Mouse (Mus musculus) ovary, postnatal 36 days (tissue): ENCODE results near the gene Swi5.

Experiments
- DNase-seq: peaks from one replicate; pipeline ENCODE4 v3.0.0; 2022; ENCODE audit warnings: low spot score, mixed read lengths

Swi5 gene

GRCm38 (mm10) chr2:32287923-32288367 lies at the start of gene Swi5:
TSS of gene Swi5 (minus strand) at chr2:32288075.
- DNase-seq, result peak; percentile 98

DNA sequence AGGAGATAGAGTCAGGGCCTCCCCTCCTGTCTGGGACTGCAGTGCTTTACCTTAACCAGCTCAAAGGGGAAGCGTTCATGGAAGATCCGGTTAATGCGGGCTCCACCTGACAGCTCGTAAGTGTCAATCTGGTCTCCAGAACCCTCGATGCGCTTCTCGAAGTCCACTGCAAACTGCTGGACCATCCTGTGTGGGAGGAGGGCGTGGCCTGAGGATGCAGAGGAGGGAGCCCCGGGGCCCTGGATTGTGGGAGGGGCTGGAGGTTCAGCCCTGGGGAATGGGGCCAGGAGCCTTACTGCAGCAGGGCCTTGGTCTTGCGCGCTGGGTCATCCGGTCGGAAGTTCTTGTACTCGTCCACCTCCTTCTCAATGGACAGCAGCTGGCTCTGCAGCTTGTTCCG lies 48.0 kb upstream of the Swi5 start:
- no peak for DNase-seq

GRCm38 (mm10) chr2:32332159-32332558 lies 44.3 kb upstream of the Swi5 start:
- no peak for DNase-seq

GRCm38 (mm10) chr2:32329531-32329930 lies 41.7 kb upstream of the Swi5 start:
- DNase-seq, result no peak

DNA sequence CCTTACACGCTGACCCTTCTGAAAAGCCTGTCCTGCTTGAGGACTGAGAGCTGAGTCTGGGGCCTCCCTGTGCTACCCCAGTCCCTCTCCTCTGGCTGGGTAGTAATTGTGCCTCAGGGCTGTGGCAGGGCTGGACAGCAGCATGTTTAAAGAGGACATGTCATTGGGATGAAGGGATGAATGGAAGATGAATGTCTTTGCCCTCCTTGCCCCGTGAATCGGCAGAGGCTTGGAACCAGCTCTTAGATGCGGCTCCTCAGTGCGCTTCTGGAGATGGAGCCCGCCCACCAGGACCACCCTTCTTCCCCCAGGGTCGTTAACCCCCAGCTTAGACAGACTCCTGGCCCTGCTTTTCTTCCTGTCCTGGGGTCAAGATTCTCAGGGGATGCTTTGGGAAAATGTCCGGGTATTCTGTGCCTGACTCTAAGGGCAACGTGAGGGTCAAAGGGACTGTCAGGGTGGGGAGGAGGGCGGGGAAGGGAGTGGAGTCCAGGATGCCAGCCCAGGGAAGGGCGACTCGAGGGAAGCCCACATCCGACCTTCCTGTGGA lies 41.1 kb upstream of the Swi5 start:
- DNase-seq, result no peak

DNA sequence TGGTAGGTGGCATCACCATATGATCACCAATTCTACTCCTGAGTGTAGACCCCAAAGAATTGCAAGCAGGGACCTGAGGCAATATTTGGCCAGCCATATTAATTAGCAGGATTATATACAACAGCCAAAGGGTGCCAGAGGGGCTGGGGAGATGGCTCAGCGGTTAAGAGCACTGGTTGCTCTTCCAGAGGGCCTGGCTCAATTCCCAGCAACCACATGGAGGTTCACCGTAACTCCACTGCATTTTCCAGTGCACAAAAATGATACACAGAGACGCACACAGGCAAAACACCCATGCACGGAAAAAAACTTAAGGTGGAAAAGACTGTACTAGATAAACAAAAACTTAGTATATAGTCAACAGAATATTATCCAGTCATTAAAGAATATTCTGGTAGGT lies 39.3 kb upstream of the Swi5 start:
- no peak for DNase-seq

GRCm38 (mm10) chr2:32325342-32325741 lies 37.5 kb upstream of the Swi5 start:
- no peak for DNase-seq

DNA sequence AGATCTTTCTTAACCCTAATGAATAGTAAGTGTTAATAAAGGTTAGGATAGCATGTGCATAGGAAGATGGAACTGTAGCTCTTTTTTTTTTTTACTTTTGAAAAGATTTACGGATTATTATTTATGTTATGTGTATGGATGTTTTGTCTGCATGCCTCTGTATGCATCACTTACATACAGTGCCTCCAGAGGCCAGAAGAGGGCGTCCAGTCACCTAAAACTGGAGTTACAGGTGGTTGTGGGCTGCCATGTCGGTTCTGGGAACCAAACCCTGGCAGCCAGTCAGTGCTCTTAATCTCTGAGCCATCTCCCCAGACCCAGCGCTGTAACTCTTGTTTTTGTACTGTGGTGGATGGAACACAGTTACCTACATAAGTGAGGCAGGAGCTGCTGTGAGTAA lies 36.4 kb upstream of the Swi5 start:
- no peak for DNase-seq

GRCm38 (mm10) chr2:32322754-32323741 lies 35.2 kb upstream of the Swi5 start:
- DNase-seq, result no peak

- no peak for DNase-seq
Measured at GRCm38 (mm10) chr2:32321591-32322298, 33.9 kb upstream of the Swi5 start.

DNA sequence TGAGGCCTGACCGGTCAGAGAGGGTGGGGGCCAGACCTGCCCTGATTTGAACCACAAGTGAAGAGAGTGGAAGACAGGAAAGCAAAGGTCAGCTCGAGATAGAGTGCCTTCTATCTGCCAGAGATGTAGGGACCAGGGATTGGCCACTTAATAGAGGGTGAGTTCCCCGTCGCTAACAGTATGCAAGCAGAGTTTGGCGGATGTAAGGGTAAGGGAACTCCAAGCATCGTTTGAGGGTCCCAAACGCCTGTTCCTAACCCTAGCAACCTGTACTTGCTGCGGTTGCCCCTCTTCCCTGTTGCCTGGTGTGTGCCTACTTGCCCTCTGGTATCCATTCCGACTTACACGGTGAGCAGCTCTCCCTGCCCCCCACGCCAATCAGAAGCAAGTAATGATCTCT lies 32.8 kb upstream of the Swi5 start:
- DNase-seq, result no peak

- no peak for DNase-seq
Measured at GRCm38 (mm10) chr2:32319586-32320580, 32.0 kb upstream of the Swi5 start.

DNA sequence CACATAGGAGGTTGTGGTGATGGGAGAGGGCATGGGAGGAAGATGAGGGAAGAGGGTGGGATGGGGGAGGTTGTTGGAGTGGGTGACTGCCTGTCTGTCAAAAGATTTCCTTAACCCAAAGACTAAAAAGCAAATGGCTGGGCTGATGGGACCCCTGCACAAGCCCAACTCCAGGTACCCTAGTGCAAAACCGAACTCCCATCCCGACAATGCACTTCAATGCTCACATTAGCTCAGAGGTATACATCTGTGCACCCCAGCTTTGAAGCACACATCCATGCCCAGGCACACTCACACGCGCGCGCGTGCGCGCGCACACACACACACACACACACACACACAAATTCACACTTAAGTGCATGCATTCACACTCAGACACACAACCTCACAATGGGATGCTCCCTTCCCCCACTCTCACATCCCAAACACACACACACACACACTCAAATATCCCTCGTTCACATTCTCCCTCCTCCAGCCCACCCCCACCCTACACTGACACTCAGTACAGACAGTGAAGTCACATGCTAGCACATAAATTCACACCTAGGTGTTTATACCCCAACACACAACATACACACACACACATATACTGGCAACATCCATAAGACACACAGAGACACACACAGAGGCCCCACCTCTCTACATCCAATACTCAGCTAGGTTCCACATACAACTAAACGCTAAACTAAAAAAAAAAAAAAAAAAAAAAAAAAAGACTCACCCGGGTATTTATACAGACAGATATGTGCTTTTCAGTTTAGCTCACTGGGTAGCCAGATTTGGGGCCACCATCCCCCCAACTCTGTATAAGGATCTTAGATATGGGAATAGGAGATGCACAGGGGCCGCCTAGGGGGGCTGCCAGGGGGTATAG lies 31.1 kb upstream of the Swi5 start:
- no peak for DNase-seq

DNA sequence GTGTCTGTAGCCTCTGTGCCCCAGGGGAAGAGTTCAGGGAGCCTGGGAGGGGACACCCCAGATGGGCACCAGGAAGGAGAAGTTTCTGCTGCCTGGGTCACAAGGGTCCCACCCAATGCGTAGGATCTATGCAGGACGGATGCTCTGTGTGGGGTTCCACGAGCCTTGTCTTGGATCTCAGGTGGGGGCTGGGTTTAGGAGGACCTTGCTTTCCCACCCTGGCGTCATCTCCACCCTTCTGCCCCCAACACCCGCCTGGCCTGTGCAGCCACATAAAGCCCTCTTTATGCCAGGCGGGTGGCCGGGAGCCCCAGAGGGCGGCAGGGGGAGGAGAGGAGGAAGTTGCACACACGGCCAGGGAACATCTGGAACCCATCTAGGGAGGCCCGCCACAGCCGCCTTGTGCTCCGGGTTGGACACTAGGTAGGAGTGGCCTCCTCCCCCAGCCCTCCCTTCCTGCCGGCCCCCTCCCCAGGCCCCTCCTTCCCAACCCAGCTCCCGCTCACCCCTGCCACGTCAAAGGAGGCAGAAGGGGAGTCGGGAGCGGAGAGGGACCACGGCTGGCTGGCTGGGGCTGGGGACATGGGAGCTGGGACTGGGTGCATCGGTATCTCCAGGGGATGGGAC lies 30.0 kb upstream of the Swi5 start:
- peak; percentile 45 for DNase-seq

GRCm38 (mm10) chr2:32316887-32317656 lies 29.2 kb upstream of the Swi5 start:
- no peak for DNase-seq

GRCm38 (mm10) chr2:32315751-32316150 lies 27.9 kb upstream of the Swi5 start:
- DNase-seq, result no peak

DNA sequence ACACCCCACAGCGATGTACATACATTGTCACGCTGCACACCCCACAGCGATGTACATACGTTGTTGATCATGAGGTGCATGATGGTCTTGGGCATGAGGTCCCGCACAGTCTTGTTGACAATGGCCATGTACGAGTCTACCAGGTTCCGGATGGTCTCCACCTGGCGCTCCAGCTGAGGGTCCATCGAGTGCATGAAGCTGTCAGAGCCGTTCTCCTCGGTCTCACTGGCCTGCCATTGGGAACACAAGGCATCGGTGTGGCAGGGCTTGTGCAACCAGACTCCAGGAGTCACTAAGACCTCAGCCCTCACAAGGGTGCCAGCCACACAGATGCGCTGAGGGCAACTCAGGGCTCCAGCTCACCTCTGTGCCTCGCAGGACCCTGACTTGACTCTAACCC lies 27.0 kb upstream of the Swi5 start:
- DNase-seq, result no peak

DNA sequence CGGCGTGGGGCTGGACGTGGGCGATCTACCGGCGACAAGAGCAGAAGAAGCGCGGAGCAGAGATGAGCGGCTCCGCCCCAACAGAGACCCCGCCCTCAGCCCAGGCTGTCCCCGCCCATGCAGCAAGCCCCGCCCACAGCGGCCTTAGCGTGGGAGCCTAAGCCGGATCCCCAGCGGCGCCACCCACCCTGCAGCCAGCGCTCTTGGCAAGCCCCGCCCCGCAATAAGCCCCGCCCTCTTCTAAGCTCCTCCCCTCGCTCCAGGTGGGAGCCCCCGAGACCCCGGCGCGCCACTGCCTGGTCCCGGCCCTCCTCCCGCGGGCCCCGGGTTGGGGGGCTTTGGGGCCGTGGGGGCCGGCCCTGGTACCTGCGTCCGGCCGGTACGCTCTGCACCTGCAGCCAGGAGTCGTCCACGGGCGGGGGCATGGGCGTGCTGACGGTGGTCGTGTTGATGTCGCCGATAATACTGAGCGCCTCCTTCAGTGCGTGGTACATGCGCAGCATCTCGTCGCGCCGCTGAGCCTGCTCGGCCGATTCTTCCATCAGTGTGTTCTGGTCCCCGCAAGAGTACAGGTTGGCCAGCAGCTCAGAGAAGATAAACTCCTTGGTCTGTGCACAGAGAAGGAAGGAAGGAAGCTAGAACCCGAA lies 24.6 kb upstream of the Swi5 start:
- peak; percentile 85 for DNase-seq
